Mouse (Mus musculus) stomach, postnatal 0 days (tissue): ENCODE measurements around the gene Padi2. TPM values are rescaled to one million over a fixed set of nuclear protein-coding genes. Genes with fewer than 3 reads are reported as not detected.

Experiments used
- ATAC-seq: fragments of 200-750 bp; cut with Nextera tagmentation; 2 replicates; pipeline ENCODE4 v1.8.0; 2017; ENCODE audit not compliant: low FRiP score, low TSS enrichment
- DNase-seq: peaks from one replicate; pipeline ENCODE4 v3.0.0-alpha.2; 2016; ENCODE audit warnings: low spot score
- H3K27ac ChIP-seq: fragments of 300-500 bp; sonication (generic); replicated peaks from 2 replicates; pipeline ENCODE4 v1.5.1; 2014; ENCODE audit warnings: mild to moderate bottlenecking, control low read depth
- H3K27me3 ChIP-seq: fragments of 300-500 bp; sonication (generic); 2 replicates; pipeline ENCODE4 v1.6.1; 2014; ENCODE audit warnings: low read length; ENCODE audit not compliant: control insufficient read depth, insufficient read depth
- H3K36me3 ChIP-seq: fragments of 300-500 bp; sonication (generic); 2 replicates; pipeline ENCODE4 v1.6.1; 2014; ENCODE audit warnings: low read length, mixed read lengths; ENCODE audit not compliant: control insufficient read depth, insufficient read depth
- H3K4me1 ChIP-seq: fragments of 300-500 bp; sonication (generic); replicated peaks from 2 replicates; pipeline ENCODE4 v1.6.1; 2014; ENCODE audit warnings: antibody characterized with exemption; ENCODE audit not compliant: control insufficient read depth, insufficient read depth
- H3K4me2 ChIP-seq: fragments of 300-500 bp; sonication (generic); replicated peaks from 2 replicates; pipeline ENCODE4 v1.6.1; 2014; ENCODE audit warnings: low read depth, mild to moderate bottlenecking, control low read depth, moderate library complexity
- H3K4me3 ChIP-seq: fragments of 300-500 bp; sonication (generic); 2 replicates; pipeline ENCODE4 v1.5.1; 2014; ENCODE audit warnings: low read depth, low read length, control low read depth
- H3K9ac ChIP-seq: fragments of 300-500 bp; sonication (generic); 2 replicates; pipeline ENCODE4 v1.6.1; 2014; ENCODE audit warnings: mild to moderate bottlenecking, low read length, control low read depth, mixed read lengths
- H3K9me3 ChIP-seq: fragments of 300-500 bp; sonication (generic); 2 replicates; pipeline ENCODE4 v1.6.1; 2016; ENCODE audit warnings: low read length; ENCODE audit not compliant: control insufficient read depth
- CTCF ChIP-seq: IDR thresholded peaks from 2 replicates; pipeline ENCODE4 v1.5.1; 2016; ENCODE audit warnings: antibody characterized with exemption, low read depth, mild to moderate bottlenecking, moderate library complexity
- EP300 ChIP-seq: optimal IDR thresholded peaks from 2 replicates; pipeline ENCODE3; 2016; ENCODE audit warnings: antibody characterized with exemption
- WGBS: fragments of 180-500 bp; shearing (Covaris S2); extraction: QIAGEN DNeasy Blood & Tissue Kit; methylation state at CpG from one replicate; pipeline ENCODE4 v1.1.7; 2014; 5-methylcytosine and 5-hydroxymethylcytosine counted together
- polyA plus RNA-seq: library from polyadenylated mRNA; unstranded; fragments of >200 nt; fragmentation: Nextera tagmentation; extraction: Ambion mirVana; gene quantifications from 2 replicates; pipeline ENCODE4 v1.2.1, GENCODE M21; 2015

Gene Padi2
- polyA plus RNA-seq, 1 experiment from 2014 or later = 0.69 TPM

GRCm38 (mm10) chr4:140946580-140947205 lies 40.5 kb downstream of the Padi2 start:
- ATAC-seq = no peak
- TF ChIP-seq EP300 (no peak), CTCF (no peak)
- H3K9me3 ChIP-seq = no peaks in the 10 kb centered on the region
- no peak overlapping the region for H3K4me2 ChIP-seq
- no peaks in the 10 kb centered on the region for H3K36me3 ChIP-seq
- H3K4me3 ChIP-seq = no peak overlapping the region
- H3K9ac ChIP-seq = no peak overlapping the region
- no peaks in the 10 kb centered on the region for H3K27me3 ChIP-seq
- 57% methylated on average over 14 of the region's 14 CpGs for WGBS
- no peaks in the 10 kb centered on the region for H3K4me1 ChIP-seq
- no peak for DNase-seq
- H3K27ac ChIP-seq = no peak overlapping the region

GRCm38 (mm10) chr4:140947487-140948440 lies 41.6 kb downstream of the Padi2 start:
- Histone ChIP-seq H3K9ac (no peak overlapping the region), H3K27me3 (no peaks in the 10 kb centered on the region), H3K27ac (no peak overlapping the region), H3K4me1 (no peaks in the 10 kb centered on the region), H3K9me3 (no peaks in the 10 kb centered on the region), H3K4me2 (no peak overlapping the region), H3K36me3 (no peaks in the 10 kb centered on the region), H3K4me3 (no peak overlapping the region)
- DNase-seq (no peak), ATAC-seq (no peak)
- TF ChIP-seq EP300 = no peak
- WGBS = 69% methylated on average over 12 of the region's 12 CpGs

GRCm38 (mm10) chr4:140948481-140948880 lies 42.3 kb downstream of the Padi2 start:
- H3K4me1 ChIP-seq = no peaks in the 10 kb centered on the region
- WGBS = 77% methylated on average over 6 of the region's 6 CpGs
- no peak overlapping the region for H3K4me2 ChIP-seq
- H3K4me3 ChIP-seq = no peak overlapping the region
- no peak overlapping the region for H3K27ac ChIP-seq
- TF ChIP-seq EP300 (no peak), CTCF (no peak)
- no peak overlapping the region for H3K9ac ChIP-seq
- no peaks in the 10 kb centered on the region for H3K36me3 ChIP-seq
- H3K9me3 ChIP-seq = no peaks in the 10 kb centered on the region
- DNase-seq = no peak
- no peaks in the 10 kb centered on the region for H3K27me3 ChIP-seq
- no peak for ATAC-seq

- Histone ChIP-seq H3K36me3 (no peaks in the 10 kb centered on the region), H3K9me3 (no peaks in the 10 kb centered on the region), H3K4me1 (no peaks in the 10 kb centered on the region), H3K27ac (no peak overlapping the region), H3K27me3 (no peaks in the 10 kb centered on the region), H3K4me2 (no peak overlapping the region), H3K4me3 (no peak overlapping the region), H3K9ac (no peak overlapping the region)
- ATAC-seq = no peak
- no peak for TF ChIP-seq EP300
- no peak for TF ChIP-seq CTCF
- WGBS = 82% methylated on average over 8 of the region's 8 CpGs
- DNase-seq = no peak
Observed at GRCm38 (mm10) chr4:140949052-140949451, 42.9 kb downstream of the Padi2 start.

GRCm38 (mm10) chr4:140949616-140950015 lies 43.5 kb downstream of the Padi2 start:
- no peaks in the 10 kb centered on the region for H3K4me1 ChIP-seq
- H3K36me3 ChIP-seq = no peaks in the 10 kb centered on the region
- no peak overlapping the region for H3K27ac ChIP-seq
- TF ChIP-seq CTCF = no peak
- TF ChIP-seq EP300 = no peak
- H3K4me3 ChIP-seq = no peak overlapping the region
- no peaks in the 10 kb centered on the region for H3K9me3 ChIP-seq
- no peak for DNase-seq
- no peak for ATAC-seq
- no peak overlapping the region for H3K4me2 ChIP-seq
- no peaks in the 10 kb centered on the region for H3K27me3 ChIP-seq
- WGBS = 83% methylated on average over 16 of the region's 16 CpGs
- no peak overlapping the region for H3K9ac ChIP-seq

- Histone ChIP-seq H3K9ac (no peak overlapping the region), H3K36me3 (no peaks in the 10 kb centered on the region), H3K4me2 (no peak overlapping the region), H3K4me3 (no peak overlapping the region), H3K9me3 (no peaks in the 10 kb centered on the region), H3K4me1 (no peaks in the 10 kb centered on the region), H3K27ac (no peak overlapping the region), H3K27me3 (no peaks in the 10 kb centered on the region)
- TF ChIP-seq EP300 = no peak
- TF ChIP-seq CTCF = no peak
- 69% methylated on average over 3 of the region's 3 CpGs for WGBS
- ATAC-seq (no peak), DNase-seq (no peak)
Observed at GRCm38 (mm10) chr4:140950574-140950973, 44.4 kb downstream of the Padi2 start.
